Mouse (Mus musculus) forebrain, embryonic 14.5 days (tissue): ENCODE measurements around the gene Cdh18. TPM values are rescaled to one million over a fixed set of nuclear protein-coding genes. Genes with fewer than 3 reads are reported as not detected.
A peak's percentile ranks its signal among the peaks of the same experiment; 100 is the strongest.

Experiments used
- ATAC-seq: fragments of 200-750 bp; cut with Nextera tagmentation; 2 replicates; pipeline ENCODE4 v1.8.0; 2017; ENCODE audit warnings: mild to moderate bottlenecking, moderate library complexity
- DNase-seq: peaks from one replicate; pipeline ENCODE4 v3.0.0-alpha.2; 2015; ENCODE audit warnings: low spot score
- H3K27ac ChIP-seq: fragments of 300-500 bp; sonication (generic); 2 replicates; pipeline ENCODE4 v1.5.1; 2014; ENCODE audit warnings: low read depth, mild to moderate bottlenecking, control low read depth, low read length, moderate library complexity
- H3K27me3 ChIP-seq: fragments of 300-500 bp; sonication (generic); replicated peaks from 2 replicates; pipeline ENCODE4 v1.6.1; 2014; ENCODE audit warnings: low read length, control low read depth, mixed read lengths; ENCODE audit not compliant: control insufficient read depth, insufficient read depth
- H3K36me3 ChIP-seq: fragments of 300-500 bp; sonication (generic); 2 replicates; pipeline ENCODE4 v1.6.1; 2014; ENCODE audit warnings: low read length, control low read depth; ENCODE audit not compliant: control insufficient read depth, insufficient read depth
- H3K4me1 ChIP-seq: fragments of 300-500 bp; sonication (generic); 2 replicates; pipeline ENCODE4 v1.6.1; 2014; ENCODE audit warnings: antibody characterized with exemption, low read length, control low read depth; ENCODE audit not compliant: control insufficient read depth, insufficient read depth
- H3K4me2 ChIP-seq: fragments of 300-500 bp; sonication (generic); 2 replicates; pipeline ENCODE4 v1.6.1; 2014; ENCODE audit warnings: mild to moderate bottlenecking, control low read depth, low read length
- H3K4me3 ChIP-seq: fragments of 300-500 bp; sonication (generic); 2 replicates; pipeline ENCODE4 v1.5.1; 2014; ENCODE audit warnings: low read depth, low read length, control low read depth
- H3K9ac ChIP-seq: fragments of 300-500 bp; sonication (generic); 2 replicates; pipeline ENCODE4 v1.6.1; 2014; ENCODE audit warnings: mild to moderate bottlenecking, low read length, control low read depth, moderate library complexity
- H3K9me3 ChIP-seq: fragments of 300-500 bp; sonication (generic); replicated peaks from 2 replicates; pipeline ENCODE4 v1.6.1; 2016; ENCODE audit warnings: low read length, control low read depth, mixed read lengths; ENCODE audit not compliant: control insufficient read depth
- WGBS: fragments of 180-500 bp; shearing (Covaris S2); extraction: QIAGEN DNeasy Blood & Tissue Kit; methylation state at CpG from one replicate; pipeline ENCODE4 v1.1.7; 2014; 5-methylcytosine and 5-hydroxymethylcytosine counted together
- polyA plus RNA-seq: library from polyadenylated mRNA; unstranded; fragments of >200 nt; fragmentation: Nextera tagmentation; extraction: Ambion mirVana; gene quantifications from 2 replicates; pipeline ENCODE4 v1.2.1, GENCODE M21; 2014

Cdh18 gene
- polyA plus RNA-seq, 1 experiment from 2014 or later: 1.9 TPM

DNA sequence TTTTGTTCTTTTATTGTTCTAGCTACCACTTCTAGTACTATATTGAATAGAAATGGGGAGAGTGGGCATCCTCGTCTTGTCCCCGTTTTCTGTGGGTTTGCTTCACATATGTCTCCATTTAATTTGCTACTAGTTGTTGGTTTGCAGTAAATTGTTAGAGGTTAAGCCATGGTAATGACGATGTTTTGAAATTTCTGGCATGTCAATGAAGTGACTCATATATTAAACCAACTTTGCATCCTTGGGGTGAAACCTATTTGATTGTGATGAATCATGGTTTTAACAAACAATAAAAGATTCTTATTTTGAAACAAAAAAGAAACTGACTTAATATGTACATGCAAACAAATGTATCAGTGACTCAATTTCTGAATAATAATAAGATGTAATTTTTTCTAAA is 817.5 kb downstream of the Cdh18 start:
- no peak overlapping the region for H3K4me3 ChIP-seq
- no peak for DNase-seq
- H3K9ac ChIP-seq: no peak overlapping the region
- no peaks in the 10 kb centered on the region for H3K4me1 ChIP-seq
- 93% methylated on average over 3 of the region's 3 CpGs for WGBS
- H3K4me2 ChIP-seq: no peak overlapping the region
- H3K36me3 ChIP-seq: no peaks in the 10 kb centered on the region
- no peak for ATAC-seq
- H3K27me3 ChIP-seq: no peaks in the 10 kb centered on the region
- H3K9me3 ChIP-seq: no peaks in the 10 kb centered on the region
- H3K27ac ChIP-seq: no peak overlapping the region

DNA sequence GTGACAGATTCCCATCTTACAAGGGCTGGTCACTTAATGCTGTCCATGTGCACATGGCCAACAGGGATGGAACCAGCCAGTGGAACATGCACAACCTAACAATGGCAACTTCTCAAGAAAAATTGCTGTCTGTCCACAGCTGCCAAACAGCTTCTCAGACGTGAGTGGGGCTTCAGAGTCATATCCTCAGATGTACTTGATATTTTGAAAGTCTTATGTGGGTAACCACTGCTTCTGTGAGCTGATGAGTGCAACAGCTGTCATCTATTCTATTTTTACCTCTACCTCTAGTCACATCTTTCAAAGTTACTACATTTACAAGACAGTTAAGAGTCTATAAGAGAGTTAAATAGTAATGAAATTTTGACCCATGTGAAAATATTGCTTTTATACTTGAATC is 818.9 kb downstream of the Cdh18 start:
- Histone ChIP-seq H3K9me3 (no peaks in the 10 kb centered on the region), H3K36me3 (no peaks in the 10 kb centered on the region), H3K27ac (no peak overlapping the region), H3K4me1 (no peaks in the 10 kb centered on the region), H3K4me3 (no peak overlapping the region), H3K9ac (no peak overlapping the region), H3K4me2 (no peak overlapping the region), H3K27me3 (no peaks in the 10 kb centered on the region)
- 67% methylated on average over 1 of the region's 1 CpGs for WGBS
- ATAC-seq (no peak), DNase-seq (no peak)

DNA sequence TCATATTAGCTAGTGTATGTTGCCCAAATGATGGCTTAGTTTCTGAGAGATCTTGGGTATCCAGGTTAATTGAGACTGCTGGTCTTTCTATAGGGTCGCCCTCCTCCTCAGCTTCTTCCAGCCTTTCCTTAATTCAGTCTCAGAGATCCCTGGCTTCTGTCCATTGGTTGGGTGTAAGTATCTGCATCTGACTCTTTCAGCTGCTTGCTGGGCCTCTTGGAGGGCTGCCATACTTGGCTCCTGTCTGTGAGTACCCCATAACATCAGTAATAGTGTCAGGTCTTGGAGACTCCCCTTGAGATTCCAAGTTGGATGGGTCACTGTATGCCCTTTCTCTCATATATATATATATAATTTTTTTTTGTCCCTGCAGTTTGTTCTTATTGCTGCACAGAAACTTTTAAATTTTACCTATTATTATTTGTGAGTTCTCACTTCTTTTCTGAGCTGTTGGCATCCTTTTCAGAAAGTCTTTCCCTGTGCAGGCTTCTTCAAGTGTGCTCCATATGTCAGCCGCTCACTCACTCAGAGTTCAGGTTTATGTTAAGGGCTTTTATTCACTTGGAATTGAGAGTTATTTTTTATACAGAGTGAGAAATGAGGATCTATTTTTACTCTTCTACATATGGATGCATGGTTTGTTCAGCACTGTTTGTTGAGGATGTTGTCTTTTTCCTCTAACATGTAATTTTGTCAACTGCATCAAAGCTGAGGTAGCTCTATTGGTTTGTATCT is 829.4 kb downstream of the Cdh18 start:
- no peak overlapping the region for H3K4me3 ChIP-seq
- ATAC-seq (no peak), DNase-seq (no peak)
- H3K27ac ChIP-seq: no peak overlapping the region
- no peak overlapping the region for H3K9ac ChIP-seq
- no peaks in the 10 kb centered on the region for H3K9me3 ChIP-seq
- H3K4me2 ChIP-seq: no peak overlapping the region
- H3K36me3 ChIP-seq: no peaks in the 10 kb centered on the region
- no peaks in the 10 kb centered on the region for H3K27me3 ChIP-seq
- 92% methylated on average over 2 of the region's 2 CpGs for WGBS
- H3K4me1 ChIP-seq: no peaks in the 10 kb centered on the region

DNA sequence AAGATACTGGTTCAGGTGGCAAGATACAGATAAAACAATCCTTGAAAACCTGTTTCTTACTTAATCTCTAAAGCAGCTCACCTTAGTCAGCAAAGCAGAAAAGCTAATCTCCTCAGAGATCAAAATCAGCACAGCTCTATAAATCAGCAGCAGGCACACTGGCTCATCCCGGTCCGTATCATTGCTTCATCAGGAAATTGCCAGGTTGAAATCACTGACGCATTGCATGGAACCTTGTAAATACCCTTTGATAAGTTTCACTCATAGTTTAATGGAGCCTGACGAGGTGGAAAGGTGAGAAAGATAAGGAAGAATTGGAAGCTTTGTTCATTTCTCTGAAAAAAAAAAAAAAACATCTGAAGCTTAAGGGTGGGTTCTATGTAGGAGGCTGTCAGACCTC is 837.0 kb downstream of the Cdh18 start:
- no peak overlapping the region for H3K4me2 ChIP-seq
- no peak overlapping the region for H3K27ac ChIP-seq
- DNase-seq (no peak), ATAC-seq (no peak)
- H3K36me3 ChIP-seq: no peaks in the 10 kb centered on the region
- H3K9me3 ChIP-seq: no peaks in the 10 kb centered on the region
- WGBS: 73% methylated on average over 4 of the region's 4 CpGs
- no peaks in the 10 kb centered on the region for H3K4me1 ChIP-seq
- H3K4me3 ChIP-seq: no peak overlapping the region
- H3K9ac ChIP-seq: no peak overlapping the region
- H3K27me3 ChIP-seq: no peaks in the 10 kb centered on the region

DNA sequence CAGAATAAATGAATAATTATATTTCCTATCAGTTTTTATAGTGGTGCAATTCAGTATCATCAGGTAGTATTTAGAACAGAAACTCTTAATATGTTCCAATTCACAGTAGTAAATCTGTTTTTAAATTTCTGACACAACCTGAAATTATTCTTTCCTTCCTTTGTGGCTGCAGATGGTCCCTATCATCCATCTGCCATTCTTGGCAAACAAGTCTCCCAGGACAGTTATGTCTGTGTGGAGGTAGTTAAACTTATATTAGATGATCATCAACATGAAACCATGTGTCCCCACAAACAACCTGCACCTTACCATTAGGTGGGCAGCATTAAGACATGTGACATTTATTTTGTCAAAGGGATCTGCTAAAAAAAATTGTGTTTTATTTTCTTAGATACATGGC is 847.8 kb downstream of the Cdh18 start:
- ATAC-seq (no peak), DNase-seq (no peak)
- Histone ChIP-seq H3K9ac (no peak overlapping the region), H3K4me1 (no peaks in the 10 kb centered on the region), H3K9me3 (no peaks in the 10 kb centered on the region), H3K4me3 (no peak overlapping the region), H3K27me3 (no peaks in the 10 kb centered on the region), H3K4me2 (no peak overlapping the region), H3K36me3 (no peaks in the 10 kb centered on the region), H3K27ac (no peak overlapping the region)

DNA sequence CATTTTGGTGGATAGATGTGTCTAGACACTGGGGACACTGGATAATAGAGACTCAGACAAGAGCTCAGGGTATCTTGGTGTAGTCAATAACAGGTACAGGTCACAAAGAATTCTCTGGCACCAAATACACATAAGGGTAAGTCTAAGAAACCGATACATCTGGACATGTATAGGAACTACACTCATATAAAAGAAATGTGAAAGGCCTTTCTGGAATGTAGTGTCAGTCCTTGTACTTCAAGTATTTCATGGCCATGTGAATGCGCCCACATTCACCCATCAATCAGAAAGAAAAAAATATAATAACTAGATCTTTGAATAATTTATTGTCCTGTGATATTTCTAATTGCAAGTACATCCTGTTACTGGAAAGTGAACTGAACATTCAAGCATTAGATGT is 855.0 kb downstream of the Cdh18 start:
- peak; percentile 40 for ATAC-seq

DNA sequence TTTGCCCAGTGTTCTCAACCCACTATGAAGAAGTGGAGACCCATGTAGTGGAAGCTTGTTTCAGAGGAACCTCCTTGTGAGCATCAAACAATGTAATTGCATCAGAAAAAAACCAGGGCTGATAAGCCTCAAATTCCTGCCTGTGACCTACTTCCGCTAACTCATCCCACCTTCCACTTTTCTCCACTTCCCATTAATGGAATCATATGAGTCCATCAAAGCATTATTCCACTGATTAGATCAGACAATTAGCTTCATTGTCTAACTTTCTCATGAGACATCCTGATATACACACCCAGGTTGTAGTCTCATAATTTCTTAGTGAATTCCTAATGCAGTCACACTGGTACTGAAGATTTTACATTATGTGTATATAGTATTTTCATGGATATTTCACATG is 859.4 kb downstream of the Cdh18 start:
- no peak for ATAC-seq
- 97% methylated on average over 1 of the region's 1 CpGs for WGBS
- no peak overlapping the region for H3K4me3 ChIP-seq
- H3K36me3 ChIP-seq: no peaks in the 10 kb centered on the region
- H3K9ac ChIP-seq: no peak overlapping the region
- H3K27ac ChIP-seq: no peak overlapping the region
- H3K9me3 ChIP-seq: no peaks in the 10 kb centered on the region
- H3K4me2 ChIP-seq: no peak overlapping the region
- DNase-seq: no peak
- no peaks in the 10 kb centered on the region for H3K27me3 ChIP-seq
- no peaks in the 10 kb centered on the region for H3K4me1 ChIP-seq

More for the DNA sequence above, 855.0 kb downstream of the Cdh18 start:
- no peaks in the 10 kb centered on the region for H3K4me1 ChIP-seq
- no peaks in the 10 kb centered on the region for H3K36me3 ChIP-seq
- no peak for DNase-seq
- 63% methylated on average over 2 of the region's 2 CpGs for WGBS
- no peak overlapping the region for H3K9ac ChIP-seq
- no peaks in the 10 kb centered on the region for H3K9me3 ChIP-seq
- no peak overlapping the region for H3K27ac ChIP-seq
- H3K4me3 ChIP-seq: no peak overlapping the region
- H3K4me2 ChIP-seq: no peak overlapping the region
- H3K27me3 ChIP-seq: no peaks in the 10 kb centered on the region

DNA sequence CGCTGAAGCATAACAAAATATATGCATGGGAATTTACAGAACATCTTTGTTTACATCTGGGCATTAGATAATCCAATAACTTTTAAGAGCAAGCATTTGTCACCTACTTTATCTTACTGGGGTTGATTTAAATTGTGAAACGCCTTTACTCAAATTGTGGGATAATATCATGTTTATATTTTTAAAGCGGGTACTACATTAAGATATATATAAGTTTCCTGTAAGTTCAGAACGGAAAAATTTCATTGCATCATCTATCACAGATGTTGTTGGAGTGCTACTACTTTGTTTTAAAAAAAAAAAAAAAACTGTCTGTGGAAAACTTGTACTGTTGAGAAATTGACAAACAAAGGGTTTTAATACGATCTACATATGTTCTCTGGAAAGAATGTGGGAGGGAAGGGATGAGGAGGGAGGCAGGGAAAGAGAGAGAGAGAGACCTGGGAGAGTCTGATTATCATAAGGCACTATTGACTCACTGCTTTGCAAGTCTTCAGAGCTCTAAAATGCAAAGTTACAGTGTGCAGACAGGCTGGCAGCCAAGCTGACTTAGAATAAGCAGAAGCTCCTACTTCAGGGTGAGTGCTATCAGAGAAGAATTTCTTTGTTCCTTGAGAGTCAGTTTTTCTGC is 867.7 kb downstream of the Cdh18 start:
- H3K4me2 ChIP-seq: no peak overlapping the region
- no peaks in the 10 kb centered on the region for H3K36me3 ChIP-seq
- DNase-seq: no peak
- no peak overlapping the region for H3K9ac ChIP-seq
- H3K9me3 ChIP-seq: no peaks in the 10 kb centered on the region
- H3K4me1 ChIP-seq: no peaks in the 10 kb centered on the region
- no peaks in the 10 kb centered on the region for H3K27me3 ChIP-seq
- H3K4me3 ChIP-seq: no peak overlapping the region
- no peak overlapping the region for H3K27ac ChIP-seq
- WGBS: 80% methylated on average over 5 of the region's 5 CpGs
- no peak for ATAC-seq

DNA sequence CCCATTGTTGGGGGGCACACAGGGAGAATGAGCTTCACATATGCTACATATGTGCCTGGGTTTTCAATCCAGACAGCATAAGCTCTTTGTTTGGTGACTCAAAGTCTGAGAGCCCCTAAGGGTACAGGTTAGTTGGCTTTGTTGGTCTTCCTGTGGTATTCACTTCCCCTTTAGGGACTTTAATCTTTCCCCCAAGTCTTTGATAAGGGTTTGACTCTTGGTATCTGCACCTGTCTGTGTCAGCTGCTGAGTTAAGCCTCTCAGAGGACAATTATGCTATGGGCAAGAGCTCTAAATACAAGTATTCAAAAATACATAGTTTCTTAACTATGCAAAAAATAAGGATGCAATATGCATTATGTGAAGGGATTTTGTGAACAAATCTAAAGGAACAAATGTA is 869.3 kb downstream of the Cdh18 start:
- Histone ChIP-seq H3K4me3 (no peak overlapping the region), H3K4me2 (no peak overlapping the region), H3K27me3 (no peaks in the 10 kb centered on the region), H3K27ac (no peak overlapping the region), H3K4me1 (no peaks in the 10 kb centered on the region), H3K36me3 (no peaks in the 10 kb centered on the region), H3K9me3 (no peaks in the 10 kb centered on the region), H3K9ac (no peak overlapping the region)
- DNase-seq: no peak
- no peak for ATAC-seq
